Mouse (Mus musculus): ENCODE results near the gene Rpa1. TPM values are rescaled to one million over a fixed set of nuclear protein-coding genes. Genes with fewer than 3 reads are reported as not detected.
A peak's percentile ranks its signal among the peaks of the same experiment; 100 is the strongest.
"Not testable (repeated sequence)": the region's sequence is repeated elsewhere in the genome, so short reads cannot be mapped to it uniquely, and the experiment has no call there.

Rpa1 gene
- 100 and 105 TPM in 2 replicates for polyA plus RNA-seq (2014; fragmentation: Nextera tagmentation; extraction: Ambion mirVana)

DNA sequence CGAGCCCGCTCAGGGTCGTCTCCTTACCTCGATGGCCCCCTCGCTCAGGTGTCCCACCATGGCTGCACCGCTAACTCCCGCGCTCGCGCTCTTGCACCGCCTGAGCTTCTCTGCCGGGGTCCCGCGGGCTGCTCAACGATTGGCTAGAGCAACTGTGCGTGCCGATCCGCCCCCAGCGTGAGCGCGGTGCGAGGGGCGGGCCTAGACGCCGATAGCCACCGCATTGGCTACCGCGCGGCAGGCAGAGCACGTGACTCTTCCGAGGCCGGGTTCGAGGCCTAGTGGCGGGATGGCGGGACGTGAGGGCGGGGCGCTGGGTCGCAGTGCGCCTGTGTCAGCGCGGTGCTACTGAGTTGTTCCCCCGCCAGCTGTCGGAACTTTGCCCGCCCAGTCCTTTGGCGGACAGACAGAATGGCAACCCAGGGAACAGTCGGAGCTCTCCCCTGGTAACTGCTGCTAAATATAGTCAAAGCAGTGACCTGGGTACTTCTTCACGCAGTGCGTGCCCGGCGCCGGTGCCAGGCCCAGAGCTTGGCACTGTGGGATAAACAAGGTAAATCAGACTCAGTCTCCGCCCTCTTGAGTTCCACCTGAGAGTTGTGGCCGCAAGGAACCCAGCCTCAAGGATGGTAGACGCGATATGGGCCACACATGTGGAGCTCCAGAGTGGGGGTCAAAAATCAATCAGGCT is at the start of gene Rpa1, which contains the start of gene Smyd4:
Gene Rpa1, minus strand, starts transcription at position 126 of the 691 bp plus-strand sequence.
Gene Smyd4, plus strand, starts transcription at position 235 of the 691 bp plus-strand sequence.
- DNase-seq (ENCODE audit: low spot score): peak; percentile 97
- H3K9ac ChIP-seq (ENCODE audit: low read depth, low read length): peak within 1 kb of the TSS; percentile 83
- peak within 1 kb of the TSS; percentile 85 for H3K4me2 ChIP-seq (replicated peaks; ENCODE audit: low read depth, low read length)
- no peak within 1 kb of the TSS for H3K27ac ChIP-seq (ENCODE audit: low read depth, low read length)
- H3K9me3 ChIP-seq (ENCODE audit: control insufficient read depth, low read length): no peaks in the 10 kb centered on the region
- ATAC-seq (ENCODE audit: low FRiP score): peak; percentile 100
- H3K36me3 ChIP-seq (ENCODE audit: control insufficient read depth, insufficient read depth, low read length): no peaks in the 10 kb centered on the region
- no peaks in the 10 kb centered on the region for H3K27me3 ChIP-seq (ENCODE audit: control insufficient read depth, insufficient read depth, low read length)
- no peaks in the 10 kb centered on the region for H3K4me1 ChIP-seq (replicated peaks; ENCODE audit: control insufficient read depth, insufficient read depth, low read length)
- WGBS: under 1% methylated on average over 48 of the region's 56 CpGs
- peak within 1 kb of the TSS; percentile 80 for H3K4me3 ChIP-seq (ENCODE audit: low read depth, low read length)

- no peak overlapping the region for H3K9ac ChIP-seq (ENCODE audit: low read depth, low read length)
- H3K4me3 ChIP-seq (ENCODE audit: low read depth, low read length): no peak overlapping the region
- no peaks in the 10 kb centered on the region for H3K9me3 ChIP-seq (ENCODE audit: control insufficient read depth, low read length)
- DNase-seq (ENCODE audit: low spot score) (no peak), ATAC-seq (ENCODE audit: low FRiP score) (no peak)
- no peaks in the 10 kb centered on the region for H3K36me3 ChIP-seq (ENCODE audit: control insufficient read depth, insufficient read depth, low read length)
- H3K27me3 ChIP-seq (ENCODE audit: control insufficient read depth, insufficient read depth, low read length): no peaks in the 10 kb centered on the region
- H3K4me2 ChIP-seq (replicated peaks; ENCODE audit: low read depth, low read length): no peak overlapping the region
- 86% methylated on average over 7 of the region's 7 CpGs for WGBS
- H3K27ac ChIP-seq (ENCODE audit: low read depth, low read length): no peak overlapping the region
- H3K4me1 ChIP-seq (replicated peaks; ENCODE audit: control insufficient read depth, insufficient read depth, low read length): no peaks in the 10 kb centered on the region
Measured at GRCm38 (mm10) chr11:75397452-75397851, 49.3 kb upstream of the Rpa1 start.

DNA sequence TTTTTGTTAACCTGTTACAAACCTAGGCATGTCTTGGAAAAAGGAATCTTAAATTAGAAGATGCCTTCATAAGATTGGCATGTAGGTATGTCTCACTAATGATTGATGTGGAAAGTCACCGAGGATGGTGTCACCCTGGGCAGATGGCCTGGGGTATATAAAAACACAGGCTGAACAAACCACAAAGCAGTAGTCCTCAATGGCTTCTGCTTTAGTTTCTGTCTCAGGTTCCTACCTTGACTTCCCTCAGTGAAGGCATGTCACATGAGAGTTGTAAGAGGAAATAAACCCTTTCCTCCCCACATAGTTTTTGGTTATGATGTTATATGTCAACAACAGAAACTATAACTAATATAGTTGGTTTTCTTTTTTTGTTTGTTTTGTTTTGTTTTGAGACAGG is 47.5 kb upstream of the Rpa1 start:
- no peaks in the 10 kb centered on the region for H3K27me3 ChIP-seq (ENCODE audit: control insufficient read depth, insufficient read depth, low read length)
- 88% methylated on average over 1 of the region's 1 CpGs for WGBS
- ATAC-seq (ENCODE audit: low FRiP score): no peak
- no peak overlapping the region for H3K4me2 ChIP-seq (replicated peaks; ENCODE audit: low read depth, low read length)
- DNase-seq (ENCODE audit: low spot score): no peak
- no peak overlapping the region for H3K27ac ChIP-seq (ENCODE audit: low read depth, low read length)
- no peak overlapping the region for H3K9ac ChIP-seq (ENCODE audit: low read depth, low read length)
- no peaks in the 10 kb centered on the region for H3K9me3 ChIP-seq (ENCODE audit: control insufficient read depth, low read length)
- no peaks in the 10 kb centered on the region for H3K36me3 ChIP-seq (ENCODE audit: control insufficient read depth, insufficient read depth, low read length)
- no peak overlapping the region for H3K4me3 ChIP-seq (ENCODE audit: low read depth, low read length)
- no peaks in the 10 kb centered on the region for H3K4me1 ChIP-seq (replicated peaks; ENCODE audit: control insufficient read depth, insufficient read depth, low read length)

GRCm38 (mm10) chr11:75383529-75383928 is 35.4 kb upstream of the Rpa1 start:
- H3K4me2 ChIP-seq (replicated peaks; ENCODE audit: low read depth, low read length); H3K36me3 ChIP-seq (ENCODE audit: control insufficient read depth, insufficient read depth, low read length); ATAC-seq (ENCODE audit: low FRiP score); H3K9me3 ChIP-seq (ENCODE audit: control insufficient read depth, low read length); H3K9ac ChIP-seq (ENCODE audit: low read depth, low read length); H3K27ac ChIP-seq (ENCODE audit: low read depth, low read length); H3K4me3 ChIP-seq (ENCODE audit: low read depth, low read length); H3K27me3 ChIP-seq (ENCODE audit: control insufficient read depth, insufficient read depth, low read length); DNase-seq (ENCODE audit: low spot score); H3K4me1 ChIP-seq (replicated peaks; ENCODE audit: control insufficient read depth, insufficient read depth, low read length): not testable (repeated sequence)
- WGBS: 59% methylated on average over 3 of the region's 3 CpGs

DNA sequence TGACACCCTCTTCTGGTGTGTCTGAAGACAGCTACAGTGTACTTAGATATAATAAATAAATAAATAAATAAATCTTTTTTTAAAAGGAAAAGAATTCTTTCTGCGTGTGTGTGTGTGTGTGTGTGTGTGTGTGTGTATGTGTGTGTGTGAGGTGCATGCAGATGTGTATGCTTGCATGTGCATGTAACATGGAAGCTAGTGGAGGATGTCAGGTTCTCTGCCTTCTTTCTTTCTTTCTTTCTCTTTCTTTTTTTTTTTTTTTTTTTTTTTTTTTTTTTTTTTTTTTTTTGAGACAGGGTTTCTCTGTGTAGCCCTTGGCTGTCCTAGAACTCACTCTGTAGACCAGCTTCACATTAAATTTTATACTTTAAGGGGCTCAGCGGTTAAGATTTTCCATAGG is 30.7 kb upstream of the Rpa1 start:
- not testable (repeated sequence) for H3K27ac ChIP-seq (ENCODE audit: low read depth, low read length); DNase-seq (ENCODE audit: low spot score); H3K9me3 ChIP-seq (ENCODE audit: control insufficient read depth, low read length); ATAC-seq (ENCODE audit: low FRiP score); H3K36me3 ChIP-seq (ENCODE audit: control insufficient read depth, insufficient read depth, low read length); H3K4me3 ChIP-seq (ENCODE audit: low read depth, low read length); H3K27me3 ChIP-seq (ENCODE audit: control insufficient read depth, insufficient read depth, low read length); H3K4me1 ChIP-seq (replicated peaks; ENCODE audit: control insufficient read depth, insufficient read depth, low read length); H3K9ac ChIP-seq (ENCODE audit: low read depth, low read length); H3K4me2 ChIP-seq (replicated peaks; ENCODE audit: low read depth, low read length)
- 94% methylated on average over 2 of the region's 2 CpGs for WGBS

DNA sequence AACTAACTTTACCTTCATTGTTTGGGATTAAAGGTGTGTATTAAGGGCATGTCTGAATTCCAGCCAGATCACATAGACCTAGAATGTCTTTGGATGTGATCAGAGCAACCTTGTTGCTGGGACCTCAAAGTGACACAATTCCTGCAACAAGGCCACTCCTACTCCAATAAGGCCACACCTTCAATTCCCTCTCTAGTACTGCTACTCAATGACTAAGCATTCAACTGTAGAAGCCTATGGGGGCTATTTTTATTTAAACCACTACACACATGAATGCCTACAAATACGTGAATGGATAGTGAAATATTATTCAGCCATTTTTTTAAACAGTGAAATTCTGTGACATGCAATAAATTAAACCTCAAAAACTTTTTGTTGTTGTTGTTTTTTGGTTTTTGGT is 29.0 kb upstream of the Rpa1 start:
- H3K27me3 ChIP-seq (ENCODE audit: control insufficient read depth, insufficient read depth, low read length): no peaks in the 10 kb centered on the region
- H3K9ac ChIP-seq (ENCODE audit: low read depth, low read length): no peak overlapping the region
- H3K9me3 ChIP-seq (ENCODE audit: control insufficient read depth, low read length): no peaks in the 10 kb centered on the region
- 88% methylated on average over 1 of the region's 1 CpGs for WGBS
- H3K4me3 ChIP-seq (ENCODE audit: low read depth, low read length): no peak overlapping the region
- no peaks in the 10 kb centered on the region for H3K4me1 ChIP-seq (replicated peaks; ENCODE audit: control insufficient read depth, insufficient read depth, low read length)
- no peak for DNase-seq (ENCODE audit: low spot score)
- no peak overlapping the region for H3K27ac ChIP-seq (ENCODE audit: low read depth, low read length)
- no peak overlapping the region for H3K4me2 ChIP-seq (replicated peaks; ENCODE audit: low read depth, low read length)
- H3K36me3 ChIP-seq (ENCODE audit: control insufficient read depth, insufficient read depth, low read length): no peaks in the 10 kb centered on the region
- no peak for ATAC-seq (ENCODE audit: low FRiP score)

- no peak overlapping the region for H3K4me2 ChIP-seq (replicated peaks; ENCODE audit: low read depth, low read length)
- H3K36me3 ChIP-seq (ENCODE audit: control insufficient read depth, insufficient read depth, low read length): no peaks in the 10 kb centered on the region
- 90% methylated on average over 1 of the region's 1 CpGs for WGBS
- H3K9ac ChIP-seq (ENCODE audit: low read depth, low read length): no peak overlapping the region
- no peak overlapping the region for H3K4me3 ChIP-seq (ENCODE audit: low read depth, low read length)
- H3K27me3 ChIP-seq (ENCODE audit: control insufficient read depth, insufficient read depth, low read length): no peaks in the 10 kb centered on the region
- H3K9me3 ChIP-seq (ENCODE audit: control insufficient read depth, low read length): no peaks in the 10 kb centered on the region
- ATAC-seq (ENCODE audit: low FRiP score) (no peak), DNase-seq (ENCODE audit: low spot score) (no peak)
- H3K4me1 ChIP-seq (replicated peaks; ENCODE audit: control insufficient read depth, insufficient read depth, low read length): no peaks in the 10 kb centered on the region
- no peak overlapping the region for H3K27ac ChIP-seq (ENCODE audit: low read depth, low read length)
Measured at GRCm38 (mm10) chr11:75355475-75355874, 7.4 kb upstream of the Rpa1 start.

GRCm38 (mm10) chr11:75351225-75351624 is 3.1 kb upstream of the Rpa1 start:
- H3K27me3 ChIP-seq (ENCODE audit: control insufficient read depth, insufficient read depth, low read length): no peaks in the 10 kb centered on the region
- no peak overlapping the region for H3K9ac ChIP-seq (ENCODE audit: low read depth, low read length)
- no peaks in the 10 kb centered on the region for H3K4me1 ChIP-seq (replicated peaks; ENCODE audit: control insufficient read depth, insufficient read depth, low read length)
- no peak overlapping the region for H3K27ac ChIP-seq (ENCODE audit: low read depth, low read length)
- H3K4me2 ChIP-seq (replicated peaks; ENCODE audit: low read depth, low read length): no peak overlapping the region
- H3K9me3 ChIP-seq (ENCODE audit: control insufficient read depth, low read length): no peaks in the 10 kb centered on the region
- no peak overlapping the region for H3K4me3 ChIP-seq (ENCODE audit: low read depth, low read length)
- ATAC-seq (ENCODE audit: low FRiP score) (no peak), DNase-seq (ENCODE audit: low spot score) (no peak)
- H3K36me3 ChIP-seq (ENCODE audit: control insufficient read depth, insufficient read depth, low read length): no peaks in the 10 kb centered on the region

DNA sequence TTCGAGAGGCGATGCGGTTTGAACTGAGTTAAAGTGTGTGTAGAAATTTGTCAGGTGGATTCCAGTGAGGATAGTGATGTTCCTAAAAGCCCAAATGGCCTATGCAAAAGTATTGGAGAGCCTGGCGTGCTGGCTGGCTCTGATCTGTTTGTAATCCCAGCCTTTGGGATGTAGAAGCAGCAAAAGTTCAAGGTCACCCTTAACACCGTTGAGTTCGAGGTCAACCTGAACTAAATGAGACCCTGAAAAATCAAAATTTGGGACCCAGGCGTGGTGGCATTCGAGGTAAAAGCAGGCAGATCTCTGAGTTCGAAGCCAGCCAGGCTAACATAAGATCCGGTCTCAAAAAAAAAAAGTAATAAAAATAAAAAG is 752 bp upstream of the Rpa1 start:
- DNase-seq (ENCODE audit: low spot score) (no peak), ATAC-seq (ENCODE audit: low FRiP score) (no peak)
- H3K9ac ChIP-seq (ENCODE audit: low read depth, low read length): peak overlapping the region; percentile 83
- H3K4me3 ChIP-seq (ENCODE audit: low read depth, low read length): peak overlapping the region; percentile 80
- H3K27ac ChIP-seq (ENCODE audit: low read depth, low read length): no peak overlapping the region
- WGBS: 51% methylated on average over 10 of the region's 10 CpGs
- no peaks in the 10 kb centered on the region for H3K36me3 ChIP-seq (ENCODE audit: control insufficient read depth, insufficient read depth, low read length)
- H3K9me3 ChIP-seq (ENCODE audit: control insufficient read depth, low read length): no peaks in the 10 kb centered on the region
- no peaks in the 10 kb centered on the region for H3K4me1 ChIP-seq (replicated peaks; ENCODE audit: control insufficient read depth, insufficient read depth, low read length)
- H3K27me3 ChIP-seq (ENCODE audit: control insufficient read depth, insufficient read depth, low read length): no peaks in the 10 kb centered on the region
- peak overlapping the region; percentile 85 for H3K4me2 ChIP-seq (replicated peaks; ENCODE audit: low read depth, low read length)

Data from hindbrain, embryonic 11.5 days (tissue).